Comparison of ENCODE assay signal across 11 mouse cellular contexts in the genomic region with DNA sequence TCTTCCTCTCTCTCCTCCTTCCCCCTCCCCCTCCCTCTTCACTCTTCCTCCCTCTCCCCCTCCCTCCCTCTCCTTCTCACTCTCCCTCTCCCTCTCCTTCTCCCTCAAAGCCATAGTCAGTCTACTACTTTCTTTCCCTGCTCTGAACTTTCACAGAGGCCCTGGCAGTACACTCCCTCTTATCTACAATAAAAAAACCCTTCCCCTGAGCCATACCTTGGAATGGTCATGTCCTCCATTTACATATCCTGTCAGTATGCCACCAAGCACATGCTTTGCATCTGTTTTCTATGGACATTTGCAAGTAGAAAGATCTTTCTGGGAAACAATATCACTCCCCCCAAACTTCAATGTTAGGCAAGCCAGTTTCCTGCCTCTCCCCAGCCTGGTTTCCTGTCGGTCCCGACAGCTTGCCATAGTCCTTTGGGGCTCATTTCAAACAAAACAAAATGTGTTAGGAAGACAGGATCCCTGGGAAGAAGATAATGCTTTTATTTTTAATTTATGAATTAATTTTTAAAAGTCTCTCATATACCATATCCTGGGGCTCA. TPM values are rescaled to one million over a fixed set of nuclear protein-coding genes. Genes with fewer than 3 reads are reported as not detected.
DNase-seq lines count a peak whose midpoint lies in the region; ATAC-seq lines count a peak whose summit lies in the region.
"Had no signal": no experiment of that assay in that cellular context is flagged by ENCODE, and none has a peak within 500 bp of the region (broad histone marks: within the 10 kb centered on the region; RNA-seq: fewer than 3 reads in every experiment).

A gene (minus strand): TSS at position 307 of the 551 bp plus-strand sequence.

- H3K9ac ChIP-seq in forebrain, embryonic 12.5 days: no peak within 1 kb of the TSS
- no peak within 1 kb of the TSS for H3K9ac ChIP-seq in forebrain, embryonic 14.5 days (ENCODE audit: low read length)
- no peak within 1 kb of the TSS for H3K9ac ChIP-seq in heart, embryonic 12.5 days
- no peak within 1 kb of the TSS for H3K9ac ChIP-seq in limb, embryonic 15.5 days
- H3K9ac ChIP-seq: embryonic facial prominence, embryonic 13.5 days; neural tube, embryonic 12.5 days had no signal

- H3K27ac ChIP-seq in forebrain, embryonic 12.5 days: 0 out of 2 replicates have a peak within 1 kb of the TSS, but pooled peaks have one; percentile 13
- no peak within 1 kb of the TSS for H3K27ac ChIP-seq in forebrain, embryonic 14.5 days (ENCODE audit: low read depth, low read length)
- peak within 1 kb of the TSS; percentile 54 for H3K27ac ChIP-seq in heart, embryonic 12.5 days (ENCODE audit: poor library complexity, severe bottlenecking)
- peak within 1 kb of the TSS; percentile 12; the same call in 1 of the 2 replicates for H3K27ac ChIP-seq in limb, embryonic 15.5 days
- H3K27ac ChIP-seq: embryonic facial prominence, embryonic 13.5 days; neural tube, embryonic 12.5 days had no signal

- H3K4me2 ChIP-seq in forebrain, embryonic 12.5 days: no peak within 1 kb of the TSS
- H3K4me2 ChIP-seq in forebrain, embryonic 14.5 days (ENCODE audit: low read length): no peak within 1 kb of the TSS
- H3K4me2 ChIP-seq in heart, embryonic 12.5 days: no peak within 1 kb of the TSS
- H3K4me2 ChIP-seq in limb, embryonic 15.5 days: no peak within 1 kb of the TSS
- H3K4me2 ChIP-seq: embryonic facial prominence, embryonic 13.5 days; neural tube, embryonic 12.5 days had no signal

- no peaks in the 10 kb centered on the region for H3K27me3 ChIP-seq in forebrain, embryonic 12.5 days
- H3K27me3 ChIP-seq in forebrain, embryonic 14.5 days (replicated peaks; ENCODE audit: control insufficient read depth, insufficient read depth, low read length): no peaks in the 10 kb centered on the region
- no peaks in the 10 kb centered on the region for H3K27me3 ChIP-seq in heart, embryonic 12.5 days (replicated peaks)
- no peaks in the 10 kb centered on the region for H3K27me3 ChIP-seq in limb, embryonic 15.5 days
- H3K27me3 ChIP-seq: embryonic facial prominence, embryonic 13.5 days; neural tube, embryonic 12.5 days had no signal

- H3K9me3 ChIP-seq in forebrain, embryonic 12.5 days: no peaks in the 10 kb centered on the region
- no peaks in the 10 kb centered on the region for H3K9me3 ChIP-seq in forebrain, embryonic 14.5 days (replicated peaks; ENCODE audit: control insufficient read depth, low read length)
- H3K9me3 ChIP-seq in heart, embryonic 12.5 days (replicated peaks): no peaks in the 10 kb centered on the region
- H3K9me3 ChIP-seq in limb, embryonic 15.5 days: no peaks in the 10 kb centered on the region
- H3K9me3 ChIP-seq: embryonic facial prominence, embryonic 13.5 days; neural tube, embryonic 12.5 days had no signal

- H3K4me1 ChIP-seq in forebrain, embryonic 12.5 days: no peaks in the 10 kb centered on the region
- no peaks in the 10 kb centered on the region for H3K4me1 ChIP-seq in forebrain, embryonic 14.5 days (ENCODE audit: control insufficient read depth, insufficient read depth, low read length)
- 0 out of 2 replicates have a peak, but pooled peaks cover 3% of the 10 kb centered on the region for H3K4me1 ChIP-seq in heart, embryonic 12.5 days (replicated peaks)
- H3K4me1 ChIP-seq in limb, embryonic 15.5 days: no peaks in the 10 kb centered on the region
- H3K4me1 ChIP-seq: neural tube, embryonic 12.5 days had no signal

- H3K4me3 ChIP-seq in forebrain, embryonic 12.5 days (replicated peaks): no peak within 1 kb of the TSS
- no peak within 1 kb of the TSS for H3K4me3 ChIP-seq in forebrain, embryonic 14.5 days (ENCODE audit: low read depth, low read length)
- H3K4me3 ChIP-seq in heart, embryonic 12.5 days: no peak within 1 kb of the TSS
- H3K4me3 ChIP-seq in limb, embryonic 15.5 days: no peak within 1 kb of the TSS
- H3K4me3 ChIP-seq: embryonic facial prominence, embryonic 13.5 days; neural tube, embryonic 12.5 days had no signal

- WGBS in forebrain, embryonic 12.5 days: 70% methylated on average over 2 of the region's 2 CpGs
- 77% methylated on average over 2 of the region's 2 CpGs for WGBS in forebrain, embryonic 14.5 days
- 39% methylated on average over 2 of the region's 2 CpGs for WGBS in heart, embryonic 12.5 days
- WGBS in limb, embryonic 15.5 days: 34% methylated on average over 2 of the region's 2 CpGs

- no peak for ATAC-seq in forebrain, embryonic 12.5 days (ENCODE audit: low FRiP score)
- ATAC-seq in forebrain, embryonic 14.5 days: no peak
- ATAC-seq in heart, embryonic 12.5 days (ENCODE audit: insufficient number of reproducible peaks, low FRiP score): no peak
- ATAC-seq in limb, embryonic 15.5 days (ENCODE audit: insufficient number of reproducible peaks, low FRiP score, low TSS enrichment, low read depth): no peak
- ATAC-seq in monocyte, adult 5-6 weeks (replicated peaks; ENCODE audit: insufficient number of reproducible peaks, low FRiP score, low TSS enrichment, poor library complexity, severe bottlenecking): no peak

- H3K36me3 ChIP-seq in forebrain, embryonic 12.5 days (replicated peaks): no peaks in the 10 kb centered on the region
- H3K36me3 ChIP-seq in forebrain, embryonic 14.5 days (ENCODE audit: control insufficient read depth, insufficient read depth, low read length): no peaks in the 10 kb centered on the region
- no peaks in the 10 kb centered on the region for H3K36me3 ChIP-seq in heart, embryonic 12.5 days
- H3K36me3 ChIP-seq in limb, embryonic 15.5 days: no peaks in the 10 kb centered on the region
- H3K36me3 ChIP-seq: embryonic facial prominence, embryonic 13.5 days; neural tube, embryonic 12.5 days had no signal

- DNase-seq in forebrain, embryonic 14.5 days (ENCODE audit: low spot score): no peak
- peak; percentile 34 for DNase-seq in 416B (ENCODE audit: low read depth)
- DNase-seq in adrenal gland, adult 8-10 months: no peak
- DNase-seq in MN1 (ENCODE audit: low spot score): no peak
- DNase-seq: layer of hippocampus, adult 9-11 months had no signal

RNA-seq across cellular contexts. Expression of the gene that starts here (rescaled TPM):
- polyA plus RNA-seq in forebrain, embryonic 12.5 days (2016; fragmentation: Nextera tagmentation; extraction: Ambion mirVana): 0.42 and 0.60 TPM in 2 replicates
- polyA plus RNA-seq in forebrain, embryonic 14.5 days (2014; fragmentation: Nextera tagmentation; extraction: Ambion mirVana): 0.26 and 0.53 TPM in 2 replicates
- polyA plus RNA-seq in heart, embryonic 12.5 days (2016; fragmentation: Nextera tagmentation; extraction: Ambion mirVana): 1.6 and 3.2 TPM in 2 replicates
- 1.5 and 1.8 TPM in 2 replicates for polyA plus RNA-seq in limb, embryonic 15.5 days (2015; fragmentation: Nextera tagmentation; extraction: Ambion mirVana)
- total RNA-seq in adrenal gland, adult 8-10 months (2022): 1 to 10 TPM in 2 of 4 experiments, under 1 TPM in 2; 0.55 to 2.4 (median 1.1) TPM
- 1.3 to 9.4 TPM (median 6.1 TPM) in 3 replicates for total RNA-seq in monocyte, adult 5-6 weeks (2017)
